ENCODE assay signal across 23 mouse cellular contexts in genomic region chr8:76764201-76764600, GRCm38 (mm10).
DNase-seq lines count a peak whose midpoint lies in the region; TF ChIP-seq lines count a peak whose summit lies in the region.
"Had no signal": no experiment of that assay in that cellular context is flagged by ENCODE, and none has a peak within 500 bp of the region (broad histone marks: within the 10 kb centered on the region; RNA-seq: fewer than 3 reads in every experiment).

No protein-coding gene starts in this region.

- TF ChIP-seq POLR2A in cerebellum, adult 2 months (IDR thresholded peaks at IDR 0.05; ENCODE audit: borderline replicate concordance, insufficient read depth, low read length): no peak
- TF ChIP-seq POLR2A in brain, embryonic 14.5 days (IDR thresholded peaks at IDR 0.05; ENCODE audit: borderline replicate concordance, extremely low read depth, insufficient read depth, insufficient read length, poor library complexity, severe bottlenecking): no peak

- intact Hi-C loops in gastrocnemius, postnatal 14 days (cut with DNase I; ENCODE audit: low total_unique reads): no loop called here

- no peak for TF ChIP-seq CTCF in cerebellum, adult 2 months (IDR thresholded peaks at IDR 0.05; ENCODE audit: borderline replicate concordance, insufficient read depth, low read depth, low read length)
- TF ChIP-seq CTCF in brain, embryonic 14.5 days (IDR thresholded peaks at IDR 0.05; ENCODE audit: borderline replicate concordance, extremely low read depth, insufficient read depth, insufficient read length): no peak

- H3K4me3 ChIP-seq in cerebellum, adult 2 months (replicated peaks; ENCODE audit: insufficient read depth, low read depth, low read length): no peak overlapping the region
- H3K4me3 ChIP-seq: erythroblast, embryonic 14.5 days; forebrain, embryonic 12.5 days; hindbrain, embryonic 13.5 days; liver, embryonic 12.5 days; neural tube, embryonic 13.5 days; stomach, embryonic 15.5 days had no signal

- H3K4me1 ChIP-seq in cerebellum, adult 2 months (ENCODE audit: control insufficient read depth, insufficient read depth, low read length): no peaks in the 10 kb centered on the region
- H3K4me1 ChIP-seq: forebrain, embryonic 12.5 days; hindbrain, embryonic 13.5 days; liver, embryonic 12.5 days; neural tube, embryonic 13.5 days; stomach, embryonic 15.5 days had no signal

- 35% methylated on average over 3 of the region's 3 CpGs for WGBS in cerebellum, adult 2 months

- no peak overlapping the region for H3K27ac ChIP-seq in cerebellum, adult 2 months (ENCODE audit: insufficient read depth, low read length)
- H3K27ac ChIP-seq: forebrain, embryonic 12.5 days; hindbrain, embryonic 13.5 days; liver, embryonic 12.5 days; neural tube, embryonic 13.5 days; stomach, embryonic 15.5 days had no signal

- peak; percentile 10 to 11 for DNase-seq in cerebellum, postnatal 10 days
- no peak for DNase-seq in cerebellum, adult 2 months
- DNase-seq in Muller cell, postnatal 12 days (ENCODE audit: inconsistent ontology term): peak; percentile 66
- peak; percentile 19 for DNase-seq in brain, embryonic 14.5 days (ENCODE audit: low read depth)
- peak; percentile 29 for DNase-seq in kidney, postnatal 14 days
- no peak for DNase-seq in gastrocnemius, postnatal 14 days
- no peak for DNase-seq in right cerebral cortex, postnatal 4 days
- no peak for DNase-seq in left cerebral cortex, adult 11 months (ENCODE audit: low spot score)
- DNase-seq: cerebellum, adult 11 months; cerebellum, postnatal 14 days; forebrain, postnatal 0 days; heart, adult 18-20 months; heart, postnatal 4 days; left cerebral cortex, postnatal 4 days; liver, postnatal 0 days; lung, postnatal 36 days; right cerebral cortex, postnatal 14 days had no signal

- H3K27me3 ChIP-seq in cerebellum, adult 2 months (ENCODE audit: control insufficient read depth, insufficient read depth, low read length): no peaks in the 10 kb centered on the region
- H3K27me3 ChIP-seq: forebrain, embryonic 12.5 days; hindbrain, embryonic 13.5 days; liver, embryonic 12.5 days; neural tube, embryonic 13.5 days; stomach, embryonic 15.5 days had no signal

Comparison
In these comparisons a context has a peak if more than half of its experiments do, and no peak if none do; other contexts are left out.
1. DNase-seq: peak in cerebellum, postnatal 10 days (2 of 2), Muller cell, postnatal 12 days (single experiment), brain, embryonic 14.5 days (single experiment) and kidney, postnatal 14 days (single experiment); none in cerebellum, adult 2 months (0 of 2), gastrocnemius, postnatal 14 days (single experiment), right cerebral cortex, postnatal 4 days (single experiment) and left cerebral cortex, adult 11 months (single experiment).